Comparison of ENCODE assay signal across 8 mouse cellular contexts in genomic region chr9:13297122-13297667, GRCm38 (mm10). TPM values are rescaled to one million over a fixed set of nuclear protein-coding genes. Genes with fewer than 3 reads are reported as not detected.
DNase-seq lines count a peak whose midpoint lies in the region; ATAC-seq lines count a peak whose summit lies in the region.

No protein-coding gene starts in this region.

- no peaks in the 10 kb centered on the region for H3K36me3 ChIP-seq in forebrain, embryonic 16.5 days (ENCODE audit: control insufficient read depth, insufficient read depth)
- H3K36me3 ChIP-seq in limb, embryonic 13.5 days: no peaks in the 10 kb centered on the region
- no peaks in the 10 kb centered on the region for H3K36me3 ChIP-seq in splenic B cell, adult 2 months (ENCODE audit: control insufficient read depth, insufficient read depth, low read length, poor library complexity, severe bottlenecking)

- no peaks in the 10 kb centered on the region for H3K9me3 ChIP-seq in forebrain, embryonic 16.5 days (ENCODE audit: control insufficient read depth, low read length)
- no peaks in the 10 kb centered on the region for H3K9me3 ChIP-seq in limb, embryonic 13.5 days

- H3K4me1 ChIP-seq in forebrain, embryonic 16.5 days (replicated peaks; ENCODE audit: control insufficient read depth, insufficient read depth, low read length): peaks cover 46% of the 10 kb centered on the region
- peaks cover 46% of the 10 kb centered on the region for H3K4me1 ChIP-seq in limb, embryonic 13.5 days

- H3K27me3 ChIP-seq in forebrain, embryonic 16.5 days (replicated peaks; ENCODE audit: control insufficient read depth, insufficient read depth, low read length): no peaks in the 10 kb centered on the region
- H3K27me3 ChIP-seq in limb, embryonic 13.5 days: no peaks in the 10 kb centered on the region
- no peaks in the 10 kb centered on the region for H3K27me3 ChIP-seq in splenic B cell, adult 2 months (ENCODE audit: control insufficient read depth, insufficient read depth, low read length, poor library complexity, severe bottlenecking)

- peak; percentile 4 for DNase-seq in layer of hippocampus, adult 11-12 months (ENCODE audit: low spot score)
- no peak for DNase-seq in layer of hippocampus, adult 18-20 months (ENCODE audit: low spot score in 2 of 2)
- DNase-seq in ZHBTc4 (ENCODE audit: low read depth, low spot score): peak; percentile 5
- peak; percentile 15 for DNase-seq in splenic B cell, adult 2 months (ENCODE audit: low read depth, low spot score)
- no peak for DNase-seq in gastrocnemius, postnatal 4 days (ENCODE audit: low spot score in 2 of 2)
- no peak for DNase-seq in layer of hippocampus, adult 9-11 months

- peak overlapping the region; percentile 71 for H3K27ac ChIP-seq in forebrain, embryonic 16.5 days (ENCODE audit: low read length)
- peak overlapping the region; percentile 83 for H3K27ac ChIP-seq in limb, embryonic 13.5 days

- peak overlapping the region; percentile 64 for H3K9ac ChIP-seq in forebrain, embryonic 16.5 days (replicated peaks; ENCODE audit: low read depth, low read length)
- peak overlapping the region; percentile 75 for H3K9ac ChIP-seq in limb, embryonic 13.5 days

- peak; percentile 13; the same call in 1 of the 2 replicates for ATAC-seq in forebrain, embryonic 16.5 days
- no peak for ATAC-seq in limb, embryonic 13.5 days (ENCODE audit: low FRiP score, low read depth)

- H3K4me2 ChIP-seq in forebrain, embryonic 16.5 days (ENCODE audit: low read length): peak overlapping the region; percentile 74
- peak overlapping the region; percentile 97 for H3K4me2 ChIP-seq in limb, embryonic 13.5 days (replicated peaks)

- H3K4me3 ChIP-seq in forebrain, embryonic 16.5 days (replicated peaks; ENCODE audit: low read length): peak overlapping the region; percentile 52
- peak overlapping the region; percentile 60 for H3K4me3 ChIP-seq in limb, embryonic 13.5 days

- 0% methylated on average over 12 of the region's 12 CpGs for WGBS in forebrain, embryonic 16.5 days
- WGBS in limb, embryonic 13.5 days: 0% methylated on average over 12 of the region's 12 CpGs

RNA-seq across cellular contexts. Expression of gene Maml2, which starts 0.6 kb away (rescaled TPM):
- 10 to 100 TPM; 22.1 to 23.9 TPM for total RNA-seq in layer of hippocampus, adult 18-20 months (2021)
- polyA plus RNA-seq in forebrain, embryonic 16.5 days (2015; fragmentation: Nextera tagmentation; extraction: Ambion mirVana): 9.0 and 10.5 TPM in 2 replicates
- polyA plus RNA-seq in limb, embryonic 13.5 days (2015; fragmentation: Nextera tagmentation; extraction: Ambion mirVana): 14.8 and 15.9 TPM in 2 replicates
- total RNA-seq in gastrocnemius, postnatal 4 days (2021): 1 to 10 TPM; 8.2 to 8.7 TPM

RNA-seq across cellular contexts. Expression of gene Ccdc82, which starts 50.4 kb away (rescaled TPM):
- total RNA-seq in layer of hippocampus, adult 18-20 months (2021): 10 to 100 TPM; 16.1 to 16.8 TPM
- 14.2 and 14.5 TPM in 2 replicates for polyA plus RNA-seq in forebrain, embryonic 16.5 days (2015; fragmentation: Nextera tagmentation; extraction: Ambion mirVana)
- polyA plus RNA-seq in limb, embryonic 13.5 days (2015; fragmentation: Nextera tagmentation; extraction: Ambion mirVana): 5.9 and 6.8 TPM in 2 replicates
- total RNA-seq in gastrocnemius, postnatal 4 days (2021): 10 to 100 TPM; 10.8 to 12.8 TPM

RNA-seq across cellular contexts. Expression of gene Jrkl, which starts 51.6 kb away (rescaled TPM):
- 1 to 10 TPM; 8.7 to 8.9 TPM for total RNA-seq in layer of hippocampus, adult 18-20 months (2021)
- polyA plus RNA-seq in forebrain, embryonic 16.5 days (2015; fragmentation: Nextera tagmentation; extraction: Ambion mirVana): 12.3 and 15.4 TPM in 2 replicates
- polyA plus RNA-seq in limb, embryonic 13.5 days (2015; fragmentation: Nextera tagmentation; extraction: Ambion mirVana): 10.3 and 10.6 TPM in 2 replicates
- total RNA-seq in gastrocnemius, postnatal 4 days (2021): 1 to 10 TPM; 6.9 to 7.2 TPM

Comparison
In these comparisons a context has a peak if more than half of its experiments do, and no peak if none do; other contexts are left out.
1. DNase-seq: peak in layer of hippocampus, adult 11-12 months (single experiment), ZHBTc4 (single experiment) and splenic B cell, adult 2 months (single experiment); none in layer of hippocampus, adult 18-20 months (0 of 2), gastrocnemius, postnatal 4 days (0 of 2) and layer of hippocampus, adult 9-11 months (single experiment).